Mouse (Mus musculus) limb, embryonic 13.5 days (tissue): ENCODE data around the gene Tnfsf14. TPM values are rescaled to one million over a fixed set of nuclear protein-coding genes. Genes with fewer than 3 reads are reported as not detected.
A peak's percentile ranks its signal among the peaks of the same experiment; 100 is the strongest.

ENCODE experiments used
- ATAC-seq: fragments of 200-750 bp; cut with Nextera tagmentation; 2 replicates; pipeline ENCODE4 v1.8.0; 2017; ENCODE audit warnings: low read depth, moderate number of reproducible peaks, moderate TSS enrichment; ENCODE audit not compliant: low FRiP score
- H3K27ac ChIP-seq: fragments of 300-500 bp; sonication (generic); 2 replicates; pipeline ENCODE4 v1.5.1; 2015; ENCODE audit warnings: inconsistent platforms, mild to moderate bottlenecking, moderate library complexity
- H3K27me3 ChIP-seq: fragments of 300-500 bp; sonication (generic); 2 replicates; pipeline ENCODE4 v1.6.1; 2015; ENCODE audit warnings: mild to moderate bottlenecking, inconsistent platforms
- H3K36me3 ChIP-seq: fragments of 300-500 bp; sonication (generic); 2 replicates; pipeline ENCODE4 v1.6.1; 2015; ENCODE audit warnings: inconsistent platforms, mild to moderate bottlenecking, moderate library complexity
- H3K4me1 ChIP-seq: fragments of 300-500 bp; sonication (generic); 2 replicates; pipeline ENCODE4 v1.6.1; 2015; ENCODE audit warnings: inconsistent platforms
- H3K4me2 ChIP-seq: fragments of 300-500 bp; sonication (generic); replicated peaks from 2 replicates; pipeline ENCODE4 v1.6.1; 2015; ENCODE audit warnings: inconsistent platforms, mild to moderate bottlenecking, moderate library complexity
- H3K4me3 ChIP-seq: fragments of 300-500 bp; sonication (generic); 2 replicates; pipeline ENCODE4 v1.5.1; 2015; ENCODE audit warnings: moderate library complexity, mild to moderate bottlenecking, inconsistent platforms
- H3K9ac ChIP-seq: fragments of 300-500 bp; sonication (generic); 2 replicates; pipeline ENCODE4 v1.6.1; 2015; ENCODE audit warnings: mild to moderate bottlenecking, inconsistent platforms
- H3K9me3 ChIP-seq: fragments of 300-500 bp; sonication (generic); 2 replicates; pipeline ENCODE4 v1.6.1; 2016; ENCODE audit warnings: inconsistent platforms
- WGBS: fragments of 180-500 bp; shearing (Covaris S2); methylation state at CpG from one replicate; pipeline ENCODE4 v1.1.7; 2015; 5-methylcytosine and 5-hydroxymethylcytosine counted together
- polyA plus RNA-seq: library from polyadenylated mRNA; unstranded; fragments of >200 nt; fragmentation: Nextera tagmentation; extraction: Ambion mirVana; gene quantifications from 2 replicates; pipeline ENCODE4 v1.2.1, GENCODE M21; 2015

Gene Tnfsf14
- 0.20 TPM in 1 of 2 replicates, not detected in the other for polyA plus RNA-seq

GRCm38 (mm10) chr17:57194041-57194507 is at the start of gene Tnfsf14:
TSS of gene Tnfsf14 (minus strand) at chr17:57194177.
- H3K27ac ChIP-seq: no peak within 1 kb of the TSS
- 80% methylated on average over 11 of the region's 11 CpGs for WGBS
- ATAC-seq: no peak
- no peak within 1 kb of the TSS for H3K9ac ChIP-seq
- no peak within 1 kb of the TSS for H3K4me3 ChIP-seq
- no peaks in the 10 kb centered on the region for H3K9me3 ChIP-seq
- no peaks in the 10 kb centered on the region for H3K4me1 ChIP-seq
- H3K27me3 ChIP-seq: no peaks in the 10 kb centered on the region; the same call in 1 of the 2 replicates
- no peak within 1 kb of the TSS for H3K4me2 ChIP-seq
- no peaks in the 10 kb centered on the region for H3K36me3 ChIP-seq

- Histone ChIP-seq H3K27ac (no peak overlapping the region), H3K4me1 (no peaks in the 10 kb centered on the region), H3K4me2 (no peak overlapping the region), H3K36me3 (peaks cover 50% of the 10 kb centered on the region), H3K9me3 (no peaks in the 10 kb centered on the region), H3K9ac (no peak overlapping the region), H3K4me3 (no peak overlapping the region), H3K27me3 (no peaks in the 10 kb centered on the region)
- 91% methylated on average over 9 of the region's 9 CpGs for WGBS
- ATAC-seq: 0 out of 2 replicates have a peak, but pooled peaks have one; percentile 21
Measured at GRCm38 (mm10) chr17:57237181-57237580, 43.2 kb upstream of the Tnfsf14 start.

GRCm38 (mm10) chr17:57235803-57236202 is 41.8 kb upstream of the Tnfsf14 start:
- H3K4me3 ChIP-seq: no peak overlapping the region
- H3K9me3 ChIP-seq: no peaks in the 10 kb centered on the region
- no peak overlapping the region for H3K9ac ChIP-seq
- no peak overlapping the region for H3K27ac ChIP-seq
- peak; percentile 17; the same call in 1 of the 2 replicates for ATAC-seq
- no peaks in the 10 kb centered on the region for H3K27me3 ChIP-seq
- WGBS: 90% methylated on average over 5 of the region's 5 CpGs
- peaks cover 41% of the 10 kb centered on the region for H3K36me3 ChIP-seq
- no peaks in the 10 kb centered on the region for H3K4me1 ChIP-seq
- no peak overlapping the region for H3K4me2 ChIP-seq

- ATAC-seq: no peak
- WGBS: 79% methylated on average over 12 of the region's 12 CpGs
- peaks cover 4% of the 10 kb centered on the region; the same call in 1 of the 2 replicates for H3K27me3 ChIP-seq
- H3K4me1 ChIP-seq: no peaks in the 10 kb centered on the region
- H3K4me3 ChIP-seq: no peak overlapping the region
- H3K4me2 ChIP-seq: no peak overlapping the region
- no peak overlapping the region for H3K27ac ChIP-seq
- no peaks in the 10 kb centered on the region for H3K9me3 ChIP-seq
- no peak overlapping the region for H3K9ac ChIP-seq
- peaks cover 41% of the 10 kb centered on the region for H3K36me3 ChIP-seq
Measured at GRCm38 (mm10) chr17:57234254-57234928, 40.4 kb upstream of the Tnfsf14 start.

GRCm38 (mm10) chr17:57233038-57233437 is 39.1 kb upstream of the Tnfsf14 start:
- Histone ChIP-seq H3K9ac (no peak overlapping the region), H3K4me1 (no peaks in the 10 kb centered on the region), H3K4me3 (no peak overlapping the region), H3K27ac (no peak overlapping the region), H3K27me3 (peaks cover 4% of the 10 kb centered on the region; the same call in 1 of the 2 replicates), H3K9me3 (no peaks in the 10 kb centered on the region), H3K4me2 (no peak overlapping the region), H3K36me3 (peaks cover 39% of the 10 kb centered on the region)
- WGBS: 43% methylated on average over 7 of the region's 7 CpGs
- ATAC-seq: 0 out of 2 replicates have a peak, but pooled peaks have one; percentile 9

GRCm38 (mm10) chr17:57232200-57232599 is 38.2 kb upstream of the Tnfsf14 start:
- Histone ChIP-seq H3K27me3 (peaks cover 4% of the 10 kb centered on the region; the same call in 1 of the 2 replicates), H3K4me1 (no peaks in the 10 kb centered on the region), H3K4me2 (no peak overlapping the region), H3K36me3 (peaks cover 31% of the 10 kb centered on the region), H3K9ac (no peak overlapping the region), H3K27ac (no peak overlapping the region), H3K9me3 (no peaks in the 10 kb centered on the region), H3K4me3 (no peak overlapping the region)
- ATAC-seq: no peak
- WGBS: 79% methylated on average over 1 of the region's 1 CpGs

- Histone ChIP-seq H3K4me1 (no peaks in the 10 kb centered on the region), H3K36me3 (peaks cover 22% of the 10 kb centered on the region), H3K27ac (no peak overlapping the region), H3K27me3 (peaks cover 9% of the 10 kb centered on the region; the same call in 1 of the 2 replicates), H3K9me3 (no peaks in the 10 kb centered on the region), H3K4me3 (no peak overlapping the region), H3K4me2 (no peak overlapping the region), H3K9ac (no peak overlapping the region)
- no peak for ATAC-seq
Measured at GRCm38 (mm10) chr17:57231321-57231771, 37.4 kb upstream of the Tnfsf14 start.

- 59% methylated on average over 6 of the region's 6 CpGs for WGBS
- H3K9me3 ChIP-seq: no peaks in the 10 kb centered on the region
- H3K27me3 ChIP-seq: peaks cover 15% of the 10 kb centered on the region; the same call in 1 of the 2 replicates
- H3K4me3 ChIP-seq: no peak overlapping the region
- H3K36me3 ChIP-seq: peaks cover 16% of the 10 kb centered on the region
- H3K27ac ChIP-seq: no peak overlapping the region
- ATAC-seq: no peak
- H3K4me1 ChIP-seq: no peaks in the 10 kb centered on the region
- H3K9ac ChIP-seq: no peak overlapping the region
- H3K4me2 ChIP-seq: no peak overlapping the region
Measured at GRCm38 (mm10) chr17:57230728-57231125, 36.8 kb upstream of the Tnfsf14 start.

- no peak for ATAC-seq
- 81% methylated on average over 15 of the region's 15 CpGs for WGBS
Measured at GRCm38 (mm10) chr17:57229851-57230727, 36.1 kb upstream of the Tnfsf14 start.

GRCm38 (mm10) chr17:57228873-57229272 is 34.9 kb upstream of the Tnfsf14 start:
- Histone ChIP-seq H3K4me2 (no peak overlapping the region), H3K27me3 (peaks cover 33% of the 10 kb centered on the region; the same call in 1 of the 2 replicates), H3K9ac (no peak overlapping the region), H3K9me3 (no peaks in the 10 kb centered on the region), H3K36me3 (no peaks in the 10 kb centered on the region), H3K4me1 (no peaks in the 10 kb centered on the region), H3K27ac (no peak overlapping the region), H3K4me3 (no peak overlapping the region)
- WGBS: 76% methylated on average over 3 of the region's 3 CpGs
- ATAC-seq: no peak

More at GRCm38 (mm10) chr17:57229851-57230727, 36.1 kb upstream of the Tnfsf14 start:
- Histone ChIP-seq H3K9me3 (no peaks in the 10 kb centered on the region), H3K4me3 (no peak overlapping the region), H3K9ac (no peak overlapping the region), H3K4me2 (no peak overlapping the region), H3K36me3 (peaks cover 10% of the 10 kb centered on the region), H3K4me1 (no peaks in the 10 kb centered on the region), H3K27me3 (peaks cover 21% of the 10 kb centered on the region; the same call in 1 of the 2 replicates), H3K27ac (no peak overlapping the region)

GRCm38 (mm10) chr17:57228014-57228413 is 34.0 kb upstream of the Tnfsf14 start, which contains the start of gene C3:
TSS of gene C3 (minus strand) at chr17:57228136.
- peaks cover 41% of the 10 kb centered on the region; the same call in 1 of the 2 replicates for H3K27me3 ChIP-seq
- H3K4me3 ChIP-seq: no peak within 1 kb of the TSS
- H3K36me3 ChIP-seq: no peaks in the 10 kb centered on the region
- no peak within 1 kb of the TSS for H3K27ac ChIP-seq
- ATAC-seq: no peak
- no peaks in the 10 kb centered on the region for H3K4me1 ChIP-seq
- WGBS: 68% methylated on average over 3 of the region's 3 CpGs
- H3K9me3 ChIP-seq: no peaks in the 10 kb centered on the region
- H3K4me2 ChIP-seq: no peak within 1 kb of the TSS
- no peak within 1 kb of the TSS for H3K9ac ChIP-seq

GRCm38 (mm10) chr17:57227468-57227867 is 33.5 kb upstream of the Tnfsf14 start:
- Histone ChIP-seq H3K4me1 (no peaks in the 10 kb centered on the region), H3K4me2 (no peak overlapping the region), H3K27me3 (peaks cover 45% of the 10 kb centered on the region; the same call in 1 of the 2 replicates), H3K9me3 (no peaks in the 10 kb centered on the region), H3K4me3 (no peak overlapping the region), H3K9ac (no peak overlapping the region), H3K27ac (no peak overlapping the region), H3K36me3 (no peaks in the 10 kb centered on the region)
- ATAC-seq: no peak
- 100% methylated on average over 2 of the region's 2 CpGs for WGBS
